Mouse (Mus musculus) urinary bladder, adult 18-20 months (tissue): ENCODE data around the gene Tnfrsf21.

Experiments used
- DNase-seq, 2 experiments: peaks; one replicate each; pipeline ENCODE4 v3.0.0; 2022; ENCODE audit warnings: low spot score in 2 of 2, mixed read lengths in 2 of 2

The Tnfrsf21 gene

GRCm38 (mm10) chr17:43130115-43130869 is 113.9 kb downstream of the Tnfrsf21 start:
- DNase-seq, result peak in 1 of 2 experiments; percentile 37

- peak in 1 of 2 experiments; percentile 32 for DNase-seq
Observed at GRCm38 (mm10) chr17:43130870-43131264, 114.5 kb downstream of the Tnfrsf21 start.

- DNase-seq, result no peak
Observed at GRCm38 (mm10) chr17:43132477-43132876, 116.1 kb downstream of the Tnfrsf21 start.

DNA sequence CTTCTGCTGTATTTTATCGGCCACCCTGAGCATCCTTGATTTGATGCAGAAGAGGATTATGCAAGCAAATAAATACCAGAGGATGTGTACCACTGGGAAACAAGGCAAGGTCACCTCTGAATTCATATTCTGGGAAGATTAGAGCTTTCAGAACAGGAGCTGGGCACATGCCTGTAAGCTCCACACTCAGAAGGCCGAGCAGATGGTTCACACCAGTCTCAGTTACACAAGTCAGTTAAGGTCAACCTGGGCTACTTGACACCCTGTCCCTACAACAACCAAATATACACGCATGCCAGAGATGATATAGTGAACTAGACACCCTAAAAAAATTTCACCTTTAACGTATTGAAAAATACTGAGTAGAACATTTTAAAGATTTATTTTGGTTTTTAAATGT is 116.8 kb downstream of the Tnfrsf21 start:
- no peak for DNase-seq

DNA sequence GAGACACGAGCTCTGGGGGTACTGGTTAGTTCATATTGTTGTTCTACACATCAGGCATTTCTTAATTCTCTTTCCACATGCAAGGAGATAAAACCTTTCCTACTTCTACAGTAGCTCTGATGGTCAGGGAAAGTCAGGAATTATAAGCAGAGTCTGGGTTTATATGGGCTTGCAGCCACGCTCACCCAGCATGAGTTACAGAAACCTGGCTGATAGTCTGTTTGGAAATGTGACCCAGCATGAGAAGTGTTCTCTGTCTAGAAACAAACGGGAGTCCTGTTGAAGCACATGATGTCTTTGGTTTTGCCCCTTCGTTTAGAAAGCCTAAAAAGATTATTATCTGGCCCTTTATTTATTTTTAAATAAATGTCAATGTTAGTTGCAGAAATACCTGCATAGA is 118.6 kb downstream of the Tnfrsf21 start:
- DNase-seq, result no peak

DNA sequence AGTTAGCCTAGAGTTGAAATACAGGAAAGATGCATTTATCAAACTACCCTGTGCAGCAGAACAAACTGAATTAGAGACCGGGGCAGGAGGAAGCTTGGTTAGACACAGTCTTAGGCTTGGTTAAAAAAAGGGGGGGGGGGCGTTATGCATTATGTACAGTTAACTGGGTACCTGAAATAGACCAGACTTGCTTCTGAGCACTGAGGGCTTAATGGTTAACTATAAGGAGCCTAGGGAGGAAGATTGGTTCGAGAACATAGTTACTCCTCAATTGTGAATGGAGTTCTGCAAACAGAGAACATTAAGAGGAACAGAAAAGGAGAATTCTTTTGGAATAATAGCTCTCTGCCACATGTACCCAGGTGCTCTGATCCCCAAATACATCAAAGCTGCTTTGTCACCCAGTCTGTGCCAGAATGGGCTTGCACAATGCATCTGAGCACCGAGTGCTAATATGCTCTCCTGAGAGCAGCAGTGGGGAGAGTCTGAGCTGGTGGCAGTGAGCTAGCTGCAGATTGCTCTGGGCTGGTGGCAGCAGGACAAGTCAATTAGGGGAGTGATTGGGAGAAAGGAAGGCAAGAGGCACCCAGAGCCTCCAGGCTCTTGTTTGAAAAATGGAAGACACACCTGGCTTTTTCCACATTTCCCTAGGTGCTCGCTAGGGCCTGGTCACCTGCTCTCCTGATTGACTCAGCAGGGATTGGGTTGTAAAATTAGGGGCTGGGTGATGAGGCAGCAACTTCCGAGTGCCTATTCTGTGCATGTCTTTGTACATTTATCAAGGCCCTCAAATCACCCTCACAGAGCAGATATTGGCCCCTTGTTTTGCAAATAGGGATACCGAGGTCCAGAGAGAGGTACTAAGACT is 119.3 kb downstream of the Tnfrsf21 start:
- DNase-seq, result no peak

DNA sequence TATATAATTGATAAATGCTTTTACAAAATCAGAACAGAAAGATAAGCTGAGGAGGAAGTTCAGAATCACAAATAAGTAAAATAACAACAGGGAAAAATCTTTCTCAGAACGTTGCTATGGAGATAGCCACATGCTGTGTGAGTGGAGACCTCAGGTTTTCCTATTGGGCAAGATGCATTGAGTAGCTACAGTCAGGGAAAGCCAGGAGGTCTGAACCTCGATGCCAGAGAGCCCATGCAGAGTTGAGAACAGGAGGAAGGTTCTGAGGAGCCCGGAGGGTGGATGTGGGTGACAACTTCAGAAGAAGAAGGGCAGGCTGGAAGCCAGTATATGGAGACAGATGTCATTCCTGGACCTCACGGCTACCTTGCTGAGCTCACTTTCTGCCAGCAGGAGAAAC is 120.4 kb downstream of the Tnfrsf21 start:
- no peak for DNase-seq

GRCm38 (mm10) chr17:43137838-43138237 is 121.5 kb downstream of the Tnfrsf21 start:
- DNase-seq, result no peak

GRCm38 (mm10) chr17:43138356-43138755 is 122.0 kb downstream of the Tnfrsf21 start:
- peak in 1 of 2 experiments; percentile 33 for DNase-seq
